Mouse (Mus musculus) forebrain, postnatal 0 days (tissue): ENCODE data around the gene Ntn1. TPM values are rescaled to one million over a fixed set of nuclear protein-coding genes. Genes with fewer than 3 reads are reported as not detected.

ENCODE experiments used
- ATAC-seq: fragments of 200-750 bp; cut with Nextera tagmentation; 2 replicates; pipeline ENCODE4 v1.8.0; 2017; ENCODE audit warnings: mild to moderate bottlenecking, moderate library complexity
- DNase-seq: peaks from one replicate; pipeline ENCODE4 v3.0.0-alpha.2; 2015
- H3K27ac ChIP-seq: fragments of 300-500 bp; sonication (generic); 2 replicates; pipeline ENCODE4 v1.5.1; 2014; ENCODE audit warnings: low read depth, mild to moderate bottlenecking, antibody characterized with exemption, low read length, moderate library complexity, mixed read lengths
- H3K27me3 ChIP-seq: fragments of 300-500 bp; sonication (generic); 2 replicates; pipeline ENCODE4 v1.6.1; 2014; ENCODE audit warnings: mild to moderate bottlenecking, low read length, mixed read lengths; ENCODE audit not compliant: insufficient read depth
- H3K36me3 ChIP-seq: fragments of 300-500 bp; sonication (generic); 2 replicates; pipeline ENCODE4 v1.6.1; 2014; ENCODE audit warnings: mild to moderate bottlenecking, moderate library complexity; ENCODE audit not compliant: insufficient read depth
- H3K4me1 ChIP-seq: fragments of 300-500 bp; sonication (generic); 2 replicates; pipeline ENCODE4 v1.6.1; 2014; ENCODE audit warnings: antibody characterized with exemption; ENCODE audit not compliant: insufficient read depth
- H3K4me2 ChIP-seq: fragments of 300-500 bp; sonication (generic); 2 replicates; pipeline ENCODE4 v1.6.1; 2014; ENCODE audit warnings: low read depth, mild to moderate bottlenecking, moderate library complexity
- H3K4me3 ChIP-seq: fragments of 300-500 bp; sonication (generic); 2 replicates; pipeline ENCODE4 v1.5.1; 2014; ENCODE audit warnings: low read depth, low read length, mixed read lengths
- H3K9ac ChIP-seq: fragments of 300-500 bp; sonication (generic); 2 replicates; pipeline ENCODE4 v1.6.1; 2014; ENCODE audit warnings: mild to moderate bottlenecking
- H3K9me3 ChIP-seq: fragments of 300-500 bp; sonication (generic); 2 replicates; pipeline ENCODE4 v1.6.1; 2016; ENCODE audit warnings: low read length
- CTCF ChIP-seq: sonication (generic); IDR thresholded peaks from 2 replicates; pipeline ENCODE4 v1.5.1; 2016; ENCODE audit warnings: antibody characterized with exemption, control low read depth, low read depth
- WGBS: fragments of 180-500 bp; shearing (Covaris S2); extraction: QIAGEN DNeasy Blood & Tissue Kit; methylation state at CpG from one replicate; pipeline ENCODE4 v1.1.7; 2014; 5-methylcytosine and 5-hydroxymethylcytosine counted together
- polyA plus RNA-seq: library from polyadenylated mRNA; unstranded; fragments of >200 nt; fragmentation: Nextera tagmentation; extraction: Ambion mirVana; gene quantifications from 2 replicates; pipeline ENCODE4 v1.2.1, GENCODE M21; 2015
- total RNA-seq: library from RNA; depleted of rRNA; stranded (reverse); fragments of >200 nt; gene quantifications from 2 replicates; pipeline ENCODE4 v1.2.3, GENCODE M21; 2014

Gene Ntn1
- total and polyA plus RNA-seq, 2 experiments from 2014 or later, result 6.0 to 35.5 TPM

GRCm38 (mm10) chr11:68407266-68407926 is 6.8 kb upstream of the Ntn1 start:
- no peaks in the 10 kb centered on the region for H3K36me3 ChIP-seq
- ATAC-seq (no peak), DNase-seq (no peak)
- no peak overlapping the region for H3K4me2 ChIP-seq
- WGBS, result 69% methylated on average over 11 of the region's 11 CpGs
- no peak overlapping the region for H3K9ac ChIP-seq
- no peak overlapping the region for H3K4me3 ChIP-seq
- no peaks in the 10 kb centered on the region for H3K27me3 ChIP-seq
- H3K27ac ChIP-seq, result no peak overlapping the region
- no peaks in the 10 kb centered on the region for H3K4me1 ChIP-seq
- no peak for TF ChIP-seq CTCF
- no peaks in the 10 kb centered on the region for H3K9me3 ChIP-seq

GRCm38 (mm10) chr11:68405576-68405975 is 5.0 kb upstream of the Ntn1 start:
- no peak overlapping the region for H3K27ac ChIP-seq
- WGBS, result 94% methylated on average over 8 of the region's 8 CpGs

GRCm38 (mm10) chr11:68404185-68404584 is 3.6 kb upstream of the Ntn1 start:
- 0 out of 2 replicates have a peak, but pooled peaks have one; percentile 25 for TF ChIP-seq CTCF
- Histone ChIP-seq H3K4me2 (no peak overlapping the region), H3K9me3 (no peaks in the 10 kb centered on the region), H3K27me3 (peaks cover 23% of the 10 kb centered on the region), H3K4me1 (peaks cover 6% of the 10 kb centered on the region; the same call in 1 of the 2 replicates), H3K36me3 (no peaks in the 10 kb centered on the region), H3K9ac (no peak overlapping the region), H3K27ac (no peak overlapping the region), H3K4me3 (no peak overlapping the region)
- DNase-seq, result no peak
- WGBS, result 64% methylated on average over 4 of the region's 4 CpGs
- ATAC-seq, result no peak

More at GRCm38 (mm10) chr11:68405576-68405975, 5.0 kb upstream of the Ntn1 start:
- ATAC-seq, result no peak
- DNase-seq, result no peak
- H3K9me3 ChIP-seq, result no peaks in the 10 kb centered on the region
- TF ChIP-seq CTCF, result no peak
- peaks cover 15% of the 10 kb centered on the region for H3K27me3 ChIP-seq
- H3K9ac ChIP-seq, result no peak overlapping the region
- H3K4me1 ChIP-seq, result no peaks in the 10 kb centered on the region
- H3K4me3 ChIP-seq, result no peak overlapping the region
- no peak overlapping the region for H3K4me2 ChIP-seq
- no peaks in the 10 kb centered on the region for H3K36me3 ChIP-seq

- no peak for TF ChIP-seq CTCF
- 45% methylated on average over 5 of the region's 5 CpGs for WGBS
- H3K27ac ChIP-seq, result no peak overlapping the region
- DNase-seq (no peak), ATAC-seq (no peak)
- H3K4me2 ChIP-seq, result no peak overlapping the region
- peaks cover 6% of the 10 kb centered on the region; the same call in 1 of the 2 replicates for H3K4me1 ChIP-seq
- peaks cover 37% of the 10 kb centered on the region for H3K27me3 ChIP-seq
- no peak overlapping the region for H3K4me3 ChIP-seq
- H3K36me3 ChIP-seq, result no peaks in the 10 kb centered on the region
- H3K9ac ChIP-seq, result no peak overlapping the region
- H3K9me3 ChIP-seq, result no peaks in the 10 kb centered on the region
Measured at GRCm38 (mm10) chr11:68401428-68401827, 805 bp upstream of the Ntn1 start.

- Histone ChIP-seq H3K4me3 (peak overlapping the region; percentile 51), H3K27me3 (peaks cover 39% of the 10 kb centered on the region), H3K36me3 (no peaks in the 10 kb centered on the region), H3K4me1 (peaks cover 6% of the 10 kb centered on the region; the same call in 1 of the 2 replicates), H3K4me2 (peak overlapping the region; percentile 96), H3K9ac (peak overlapping the region; percentile 52), H3K9me3 (no peaks in the 10 kb centered on the region), H3K27ac (no peak overlapping the region)
- DNase-seq (peak; percentile 20), ATAC-seq (peak; percentile 76)
- WGBS, result 3% methylated on average over 55 of the region's 57 CpGs
- TF ChIP-seq CTCF, result peak; percentile 36
Measured at GRCm38 (mm10) chr11:68400021-68400671, 477 bp downstream of the Ntn1 start.

GRCm38 (mm10) chr11:68399548-68400020 is 1.0 kb downstream of the Ntn1 start:
- WGBS, result under 1% methylated on average over 47 of the region's 47 CpGs
- H3K4me1 ChIP-seq, result peaks cover 6% of the 10 kb centered on the region; the same call in 1 of the 2 replicates
- no peak for TF ChIP-seq CTCF
- no peaks in the 10 kb centered on the region for H3K9me3 ChIP-seq
- ATAC-seq (peak; percentile 82), DNase-seq (peak; percentile 52)
- peak overlapping the region; percentile 96 for H3K4me2 ChIP-seq
- no peaks in the 10 kb centered on the region for H3K36me3 ChIP-seq
- no peak overlapping the region for H3K27ac ChIP-seq
- H3K27me3 ChIP-seq, result peaks cover 39% of the 10 kb centered on the region
- H3K4me3 ChIP-seq, result peak overlapping the region; percentile 51
- H3K9ac ChIP-seq, result peak overlapping the region; percentile 52
